In genomic region chr6:86115843-86116242, GRCm38 (mm10) we compare ENCODE assay signal across 5 mouse cellular contexts.
"Had no signal": no experiment of that assay in that cellular context is flagged by ENCODE, and none has a peak within 500 bp of the region (broad histone marks: within the 10 kb centered on the region; RNA-seq: fewer than 3 reads in every experiment).

No protein-coding gene starts in this region.

- DNase-seq: kidney, adult 11 months; kidney, adult 9 months; kidney, postnatal 36 days; lung, adult 18-20 months; thymus, postnatal 4 days had no signal
